11 mouse cellular contexts compared by ENCODE assay signal in genomic region chrX:8222678-8223421, GRCm38 (mm10). TPM values are rescaled to one million over a fixed set of nuclear protein-coding genes. Genes with fewer than 3 reads are reported as not detected.
DNase-seq lines count a peak whose midpoint lies in the region; TF ChIP-seq lines count a peak whose summit lies in the region.
"Had no signal": no experiment of that assay in that cellular context is flagged by ENCODE, and none has a peak within 500 bp of the region (broad histone marks: within the 10 kb centered on the region; RNA-seq: fewer than 3 reads in every experiment).

No protein-coding gene starts in this region.

- no peaks in the 10 kb centered on the region for H3K27me3 ChIP-seq in C2C12 (ENCODE audit: control insufficient read depth, insufficient read depth, insufficient read length)

- H3K79me2 ChIP-seq in C2C12 (ENCODE audit: control insufficient read depth, insufficient read depth): no peaks in the 10 kb centered on the region

- no peak for TF ChIP-seq CTCF in gastrocnemius, adult 2 months (IDR thresholded peaks at IDR 0.05)
- TF ChIP-seq CTCF in C2C12 (IDR thresholded peaks at IDR 0.05; ENCODE audit: control insufficient read depth, insufficient read depth, insufficient read length): no peak

- intact Hi-C loops in gastrocnemius, adult 2 months (cut with DNase I): no loop called here

- H3ac ChIP-seq in C2C12 (ENCODE audit: control insufficient read depth, insufficient read length, low read depth): peak overlapping the region; percentile 4

- no peak for DNase-seq in gastrocnemius, adult 2 months
- DNase-seq in gastrocnemius, postnatal 10 days: no peak
- peak; percentile 28 for DNase-seq in cerebellum, adult 11 months
- peak; percentile 20 to 27 for DNase-seq in layer of hippocampus, postnatal 14 days (ENCODE audit: low spot score in 2 of 2)
- DNase-seq in thymus, postnatal 0 days (ENCODE audit: low spot score): no peak
- no peak for DNase-seq in ovary, adult 18-20 months (ENCODE audit: low spot score)
- no peak for DNase-seq in spleen, adult 18-20 months

- no peaks in the 10 kb centered on the region for H3K36me3 ChIP-seq in C2C12 (ENCODE audit: control insufficient read depth, insufficient read depth)

- H3K4me3 ChIP-seq in gastrocnemius, adult 2 months: no peak overlapping the region
- no peak overlapping the region for H3K4me3 ChIP-seq in C2C12 (ENCODE audit: insufficient read depth, poor library complexity, severe bottlenecking)
- H3K4me3 ChIP-seq: megakaryocyte, embryonic 14.5 days had no signal

- H3K27ac ChIP-seq in gastrocnemius, adult 2 months: peak overlapping the region; percentile 31; the same call in 1 of the 2 replicates

- no peaks in the 10 kb centered on the region for H3K79me3 ChIP-seq in C2C12 (ENCODE audit: low read depth)

TF ChIP-seq in C2C12, 6 proteins besides CTCF, POLR2A, EP300 and RAD21:
- peak; percentile 89 for TF ChIP-seq USF1 (IDR thresholded peaks at IDR 0.05; ENCODE audit: low read depth)
- TF ChIP-seq MYOD1 (IDR thresholded peaks at IDR 0.05; ENCODE audit: control insufficient read depth, insufficient read length, low read depth): no peak

RNA-seq across cellular contexts. Expression of gene Porcn, which starts 16.5 kb away (rescaled TPM):
- total RNA-seq in gastrocnemius, adult 2 months (2021): 1 to 10 TPM; 4.2 to 5.4 TPM
- 1 to 10 TPM; 3.9 to 5.1 TPM for total RNA-seq in gastrocnemius, postnatal 10 days (2021)
- polyA plus RNA-seq in C2C12 (2012; fragmentation: generic; extraction: Trizol): 7.6 TPM
- total RNA-seq in layer of hippocampus, postnatal 14 days (2021): 10 to 100 TPM; 87.1 to 91.3 TPM
- polyA plus RNA-seq in thymus, postnatal 0 days (2015; fragmentation: Nextera tagmentation; extraction: Ambion mirVana): 0.60 and 0.64 TPM in 2 replicates

RNA-seq across cellular contexts. Expression of gene Ftsj1, which starts 29.4 kb away (rescaled TPM):
- total RNA-seq in gastrocnemius, adult 2 months (2021): 10 to 100 TPM; 13.9 to 16.0 TPM
- 10 to 100 TPM; 12.1 to 13.6 TPM for total RNA-seq in gastrocnemius, postnatal 10 days (2021)
- polyA plus RNA-seq in C2C12 (2012; fragmentation: generic; extraction: Trizol): 36.1 TPM
- 10 to 100 TPM; 23.5 to 25.3 TPM for total RNA-seq in layer of hippocampus, postnatal 14 days (2021)
- polyA plus RNA-seq in thymus, postnatal 0 days (2015; fragmentation: Nextera tagmentation; extraction: Ambion mirVana): 30.2 and 35.9 TPM in 2 replicates

RNA-seq across cellular contexts. Expression of gene Ebp, which starts 29.5 kb away (rescaled TPM):
- 1 to 10 TPM; 9.2 to 9.3 TPM for total RNA-seq in gastrocnemius, adult 2 months (2021)
- 10 to 100 TPM; 17.9 to 18.2 TPM for total RNA-seq in gastrocnemius, postnatal 10 days (2021)
- 73.1 TPM for polyA plus RNA-seq in C2C12 (2012; fragmentation: generic; extraction: Trizol)
- total RNA-seq in layer of hippocampus, postnatal 14 days (2021): 10 to 100 TPM; 30.5 to 42.9 TPM
- polyA plus RNA-seq in thymus, postnatal 0 days (2015; fragmentation: Nextera tagmentation; extraction: Ambion mirVana): 53.4 and 59.1 TPM in 2 replicates

RNA-seq across cellular contexts. Expression of gene Tbc1d25, which starts 46.9 kb away (rescaled TPM):
- 1 to 10 TPM; 3.1 to 3.2 TPM for total RNA-seq in gastrocnemius, adult 2 months (2021)
- total RNA-seq in gastrocnemius, postnatal 10 days (2021): 1 to 10 TPM; 3.5 to 3.6 TPM
- 9.9 TPM for polyA plus RNA-seq in C2C12 (2012; fragmentation: generic; extraction: Trizol)
- 10 to 100 TPM; 12.7 to 15.8 TPM for total RNA-seq in layer of hippocampus, postnatal 14 days (2021)
- polyA plus RNA-seq in thymus, postnatal 0 days (2015; fragmentation: Nextera tagmentation; extraction: Ambion mirVana): 10.7 and 12.0 TPM in 2 replicates

RNA-seq across cellular contexts. Expression of gene Slc38a5, which starts 48.1 kb away (rescaled TPM):
- total RNA-seq in gastrocnemius, adult 2 months (2021): not detected
- under 1 TPM; 0.33 to 0.97 TPM for total RNA-seq in gastrocnemius, postnatal 10 days (2021)
- not detected for polyA plus RNA-seq in C2C12 (2012; fragmentation: generic; extraction: Trizol)
- 10 to 100 TPM; 10.1 to 11.0 TPM for total RNA-seq in layer of hippocampus, postnatal 14 days (2021)
- polyA plus RNA-seq in thymus, postnatal 0 days (2015; fragmentation: Nextera tagmentation; extraction: Ambion mirVana): 0.16 and 0.26 TPM in 2 replicates
- total RNA-seq: neutrophil, adult 5-6 weeks had no signal
- polyA plus RNA-seq: inflammation-experienced regulatory T-cells, adult 6 months had no signal

Comparison
In these comparisons a context has a peak if more than half of its experiments do, and no peak if none do; other contexts are left out.
1. DNase-seq: peak in cerebellum, adult 11 months (single experiment) and layer of hippocampus, postnatal 14 days (2 of 2); none in gastrocnemius, adult 2 months (single experiment), gastrocnemius, postnatal 10 days (single experiment), thymus, postnatal 0 days (single experiment), ovary, adult 18-20 months (single experiment) and spleen, adult 18-20 months (0 of 2).
2. RNA of gene Porcn, which starts 16.5 kb away (total RNA-seq): 87.1 to 91.3 TPM in layer of hippocampus, postnatal 14 days; 4.2 to 5.4 TPM in gastrocnemius, adult 2 months and 3.9 to 5.1 TPM in gastrocnemius, postnatal 10 days; every median in the first group is over 10 times any median in the second.